Mouse (Mus musculus) intestine, embryonic 16.5 days (tissue): ENCODE measurements around the gene Kmt2b. TPM values are rescaled to one million over a fixed set of nuclear protein-coding genes. Genes with fewer than 3 reads are reported as not detected.
A peak's percentile ranks its signal among the peaks of the same experiment; 100 is the strongest.

Source experiments
- ATAC-seq: fragments of 200-750 bp; cut with Nextera tagmentation; 2 replicates; pipeline ENCODE4 v1.8.0; 2017; ENCODE audit warnings: moderate TSS enrichment, moderate library complexity
- H3K27ac ChIP-seq: fragments of 300-500 bp; sonication (generic); 2 replicates; pipeline ENCODE4 v1.5.1; 2014; ENCODE audit warnings: mild to moderate bottlenecking, low read length
- H3K27me3 ChIP-seq: fragments of 300-500 bp; sonication (generic); replicated peaks from 2 replicates; pipeline ENCODE4 v1.6.1; 2014; ENCODE audit warnings: low read length, control low read depth, mixed read lengths; ENCODE audit not compliant: control insufficient read depth, insufficient read depth
- H3K36me3 ChIP-seq: fragments of 300-500 bp; sonication (generic); 2 replicates; pipeline ENCODE4 v1.6.1; 2014; ENCODE audit warnings: low read length, control low read depth; ENCODE audit not compliant: control insufficient read depth, insufficient read depth
- H3K4me1 ChIP-seq: fragments of 300-500 bp; sonication (generic); 2 replicates; pipeline ENCODE4 v1.6.1; 2014; ENCODE audit warnings: low read length, control low read depth, mixed read lengths; ENCODE audit not compliant: control insufficient read depth, insufficient read depth
- H3K4me2 ChIP-seq: fragments of 300-500 bp; sonication (generic); 2 replicates; pipeline ENCODE4 v1.6.1; 2014; ENCODE audit warnings: low read depth, low read length, control low read depth
- H3K4me3 ChIP-seq: fragments of 300-500 bp; sonication (generic); 2 replicates; pipeline ENCODE4 v1.5.1; 2014; ENCODE audit warnings: mild to moderate bottlenecking, low read length
- H3K9ac ChIP-seq: fragments of 300-500 bp; sonication (generic); 2 replicates; pipeline ENCODE4 v1.6.1; 2014; ENCODE audit warnings: low read depth, low read length
- H3K9me3 ChIP-seq: fragments of 300-500 bp; sonication (generic); 2 replicates; pipeline ENCODE4 v1.6.1; 2016; ENCODE audit warnings: low read length, control low read depth; ENCODE audit not compliant: control insufficient read depth
- WGBS: fragments of 180-500 bp; shearing (Covaris S2); extraction: QIAGEN DNeasy Blood & Tissue Kit; methylation state at CpG from one replicate; pipeline ENCODE4 v1.1.7; 2014; 5-methylcytosine and 5-hydroxymethylcytosine counted together
- polyA plus RNA-seq: library from polyadenylated mRNA; unstranded; fragments of >200 nt; fragmentation: Nextera tagmentation; extraction: Ambion mirVana; gene quantifications from 2 replicates; pipeline ENCODE4 v1.2.1, GENCODE M21; 2015

Gene Kmt2b
- polyA plus RNA-seq, 1 experiment from 2014 or later = 6.8 TPM

DNA sequence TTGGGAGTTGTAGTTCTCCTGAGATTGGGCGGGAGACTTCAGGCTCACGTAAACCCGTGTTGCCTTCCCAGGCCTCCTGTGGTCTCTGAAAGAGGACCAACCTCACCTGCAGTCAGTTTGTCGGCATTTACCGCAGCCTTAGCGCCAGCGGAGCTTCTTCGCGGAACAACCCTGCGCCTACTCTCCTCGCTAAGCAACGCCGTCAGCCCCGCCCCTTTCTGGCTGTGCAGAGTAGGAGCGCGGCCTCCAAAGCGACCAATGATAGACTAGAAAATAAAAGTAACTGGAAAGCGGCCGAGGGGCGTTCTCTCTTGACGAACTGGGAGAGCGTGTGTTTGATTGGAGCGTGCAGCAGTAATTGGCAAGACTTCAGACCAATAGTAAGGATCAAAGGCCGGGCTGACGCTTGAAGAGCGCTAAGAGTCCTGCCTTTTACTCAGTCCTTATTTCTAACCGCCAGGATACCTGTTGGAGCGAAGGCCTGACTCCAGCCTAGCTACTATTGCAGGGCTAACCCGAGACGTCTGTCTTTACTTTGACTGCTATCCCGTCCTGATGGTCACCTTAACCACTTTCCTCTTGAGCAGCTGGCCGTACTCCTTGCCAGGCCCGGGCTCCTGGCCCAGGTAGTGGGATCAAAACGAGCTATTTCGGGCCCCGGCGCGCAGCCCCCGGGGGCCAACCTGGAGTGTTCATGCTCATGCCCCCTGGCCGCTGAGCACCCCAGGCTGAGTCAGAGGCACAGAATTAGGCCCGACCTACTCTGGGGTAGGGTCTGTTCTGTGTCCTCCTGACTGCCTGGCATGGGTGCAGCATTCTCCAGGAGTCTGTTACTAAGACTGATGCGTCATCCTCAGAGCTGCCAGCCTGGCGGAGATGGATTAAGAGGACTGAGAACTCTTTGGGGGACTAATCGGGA is 36.2 kb downstream of the Kmt2b start, which contains the start of the genes Hspb6 and Proser3:
TSS of gene Hspb6 (plus strand) at position 77 of the 919 bp plus-strand sequence.
TSS of gene Proser3 (minus strand) at position 198 of the 919 bp plus-strand sequence.
- under 1% methylated on average over 44 of the region's 44 CpGs for WGBS
- peak within 1 kb of the TSS; percentile 77 for H3K4me3 ChIP-seq
- peak within 1 kb of the TSS; percentile 96 for H3K27ac ChIP-seq
- H3K4me2 ChIP-seq = peak within 1 kb of the TSS; percentile 88
- H3K9ac ChIP-seq = peak within 1 kb of the TSS; percentile 82
- ATAC-seq = peak; percentile 96
- H3K4me1 ChIP-seq = peaks cover 9% of the 10 kb centered on the region
- no peaks in the 10 kb centered on the region for H3K9me3 ChIP-seq
- H3K27me3 ChIP-seq = no peaks in the 10 kb centered on the region
- H3K36me3 ChIP-seq = peaks cover 13% of the 10 kb centered on the region

GRCm38 (mm10) chr7:30551445-30552101 is 37.0 kb downstream of the Kmt2b start:
- Histone ChIP-seq H3K9me3 (no peaks in the 10 kb centered on the region), H3K9ac (peak overlapping the region; percentile 78), H3K4me3 (peak overlapping the region; percentile 77), H3K27ac (peak overlapping the region; percentile 96), H3K27me3 (no peaks in the 10 kb centered on the region), H3K4me2 (peak overlapping the region; percentile 45), H3K4me1 (peaks cover 9% of the 10 kb centered on the region), H3K36me3 (peaks cover 5% of the 10 kb centered on the region)
- 3% methylated on average over 10 of the region's 10 CpGs for WGBS
- peak; percentile 68 for ATAC-seq

- WGBS = 97% methylated on average over 1 of the region's 1 CpGs
- Histone ChIP-seq H3K36me3 (peaks cover 6% of the 10 kb centered on the region), H3K9me3 (no peaks in the 10 kb centered on the region), H3K9ac (no peak overlapping the region), H3K27ac (no peak overlapping the region), H3K4me2 (no peak overlapping the region), H3K4me1 (peaks cover 9% of the 10 kb centered on the region), H3K4me3 (no peak overlapping the region), H3K27me3 (no peaks in the 10 kb centered on the region)
- ATAC-seq = no peak
Observed at GRCm38 (mm10) chr7:30550603-30551002, 37.9 kb downstream of the Kmt2b start.

DNA sequence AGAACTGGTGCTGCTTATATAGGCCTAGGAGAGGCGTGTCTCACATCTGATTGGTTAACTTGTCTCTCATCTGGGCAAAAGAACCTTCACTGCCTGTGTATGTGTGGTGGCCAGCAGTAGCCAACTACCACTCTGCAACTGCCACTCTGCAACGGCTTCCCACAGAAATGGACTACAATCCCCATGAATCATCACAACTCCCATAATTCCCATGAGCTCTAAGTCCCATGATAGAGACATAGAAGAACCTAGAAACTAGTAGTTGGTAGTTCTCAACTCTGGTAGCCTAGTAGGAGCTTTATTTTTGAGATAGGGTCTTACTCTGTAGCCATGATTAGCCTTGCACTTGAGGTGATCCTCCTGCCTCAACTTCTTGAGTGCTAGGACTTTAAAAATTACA is 38.6 kb downstream of the Kmt2b start:
- Histone ChIP-seq H3K36me3 (peaks cover 6% of the 10 kb centered on the region), H3K4me1 (peaks cover 9% of the 10 kb centered on the region), H3K9ac (no peak overlapping the region), H3K27me3 (no peaks in the 10 kb centered on the region), H3K4me3 (no peak overlapping the region), H3K9me3 (no peaks in the 10 kb centered on the region), H3K4me2 (no peak overlapping the region), H3K27ac (no peak overlapping the region)
- WGBS = 95% methylated on average over 2 of the region's 2 CpGs
- ATAC-seq = no peak

GRCm38 (mm10) chr7:30544327-30544726 is 44.2 kb downstream of the Kmt2b start:
- no peaks in the 10 kb centered on the region for H3K27me3 ChIP-seq
- H3K9ac ChIP-seq = no peak overlapping the region
- no peak overlapping the region for H3K4me3 ChIP-seq
- no peaks in the 10 kb centered on the region for H3K4me1 ChIP-seq
- no peak overlapping the region for H3K4me2 ChIP-seq
- no peak overlapping the region for H3K27ac ChIP-seq
- WGBS = 94% methylated on average over 2 of the region's 2 CpGs
- no peak for ATAC-seq
- no peaks in the 10 kb centered on the region for H3K9me3 ChIP-seq
- peaks cover 11% of the 10 kb centered on the region for H3K36me3 ChIP-seq

DNA sequence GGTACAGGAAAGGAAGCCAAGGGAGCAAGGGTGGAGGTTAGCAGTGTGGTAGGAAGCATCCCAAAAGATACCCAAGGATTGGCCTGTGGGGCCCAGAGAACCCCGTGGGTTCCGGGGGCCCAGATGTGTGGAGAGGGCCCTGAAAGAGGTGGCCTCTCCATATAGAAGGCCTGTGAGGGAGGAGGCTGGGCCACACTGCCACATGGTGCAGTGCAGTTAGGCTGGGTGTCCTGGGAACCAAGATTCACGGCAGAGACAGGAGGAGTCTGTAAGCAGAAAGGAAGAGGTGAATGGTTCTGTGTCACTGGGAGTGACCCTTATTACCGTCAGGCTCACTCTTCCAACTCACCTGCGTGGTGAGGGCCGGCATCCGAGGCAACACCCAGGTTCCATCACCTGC is 48.0 kb downstream of the Kmt2b start:
- WGBS = 90% methylated on average over 7 of the region's 7 CpGs
- no peak overlapping the region for H3K4me3 ChIP-seq
- H3K27ac ChIP-seq = no peak overlapping the region
- peaks cover 8% of the 10 kb centered on the region; the same call in 1 of the 2 replicates for H3K36me3 ChIP-seq
- H3K4me2 ChIP-seq = no peak overlapping the region
- H3K27me3 ChIP-seq = no peaks in the 10 kb centered on the region
- peaks cover under 1% of the 10 kb centered on the region for H3K4me1 ChIP-seq
- H3K9me3 ChIP-seq = no peaks in the 10 kb centered on the region
- H3K9ac ChIP-seq = no peak overlapping the region
- ATAC-seq = no peak

GRCm38 (mm10) chr7:30534633-30535577 is 53.6 kb downstream of the Kmt2b start, which contains the start of gene Arhgap33:
TSS of gene Arhgap33 (minus strand) at chr7:30535060.
- Histone ChIP-seq H3K9me3 (no peaks in the 10 kb centered on the region), H3K36me3 (no peaks in the 10 kb centered on the region), H3K4me3 (peak within 1 kb of the TSS; percentile 80), H3K27ac (peak within 1 kb of the TSS; percentile 63), H3K27me3 (no peaks in the 10 kb centered on the region), H3K9ac (peak within 1 kb of the TSS; percentile 78), H3K4me2 (peak within 1 kb of the TSS; percentile 97), H3K4me1 (peaks cover 27% of the 10 kb centered on the region)
- under 1% methylated on average over 72 of the region's 84 CpGs for WGBS
- peak; percentile 94 for ATAC-seq

DNA sequence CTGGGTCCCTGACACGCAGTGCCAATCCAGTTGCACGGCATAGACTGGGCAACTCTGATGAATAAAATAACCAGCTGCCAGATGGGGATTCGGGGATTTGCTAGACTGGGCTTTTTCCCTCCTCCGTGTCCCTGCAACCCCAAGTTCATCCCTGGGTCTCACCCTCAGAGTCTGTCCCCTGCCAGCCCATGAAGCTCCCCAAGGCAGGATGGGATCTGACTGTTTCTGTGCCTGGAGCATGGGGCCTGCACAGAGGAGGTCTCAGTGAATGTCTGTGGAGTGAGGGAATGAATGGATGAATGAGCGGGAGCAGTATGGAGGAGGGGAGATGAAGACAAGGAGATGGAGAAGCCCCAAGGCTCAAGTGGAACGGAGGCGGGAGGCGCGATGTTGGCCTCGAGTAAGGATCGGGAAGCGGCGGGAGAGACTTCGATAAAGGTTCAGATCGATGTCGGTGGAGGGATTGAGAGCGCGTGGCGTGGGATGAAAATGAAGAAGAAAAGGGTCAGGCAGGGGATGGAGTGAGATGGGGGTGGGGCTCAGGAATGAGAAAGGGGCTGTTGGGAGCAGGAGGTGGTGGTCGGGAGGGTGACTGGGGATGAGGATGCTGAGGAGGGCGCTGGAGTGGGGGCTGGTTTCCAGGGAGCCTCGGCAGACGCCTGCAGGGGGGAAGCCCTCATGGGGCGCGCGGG is 54.4 kb downstream of the Kmt2b start:
- Histone ChIP-seq H3K27ac (no peak overlapping the region; the same call in 1 of the 2 replicates), H3K27me3 (no peaks in the 10 kb centered on the region), H3K4me2 (peak overlapping the region; percentile 97), H3K4me3 (peak overlapping the region; percentile 80), H3K9ac (peak overlapping the region; percentile 78), H3K9me3 (no peaks in the 10 kb centered on the region), H3K36me3 (peaks cover 4% of the 10 kb centered on the region; the same call in 1 of the 2 replicates), H3K4me1 (peaks cover 27% of the 10 kb centered on the region)
- WGBS = 14% methylated on average over 23 of the region's 26 CpGs
- peak; percentile 16 for ATAC-seq
